Mouse (Mus musculus) limb, embryonic 12.5 days (tissue): ENCODE data around the gene Ift27. TPM values are rescaled to one million over a fixed set of nuclear protein-coding genes. Genes with fewer than 3 reads are reported as not detected.

Experiments used
- ATAC-seq: fragments of 200-750 bp; cut with Nextera tagmentation; 2 replicates; pipeline ENCODE4 v1.8.0; 2017; ENCODE audit warnings: low read depth, moderate TSS enrichment; ENCODE audit not compliant: insufficient number of reproducible peaks, insufficient read depth, low FRiP score, low TSS enrichment
- H3K27ac ChIP-seq: fragments of 300-500 bp; sonication (generic); 2 replicates; pipeline ENCODE4 v1.5.1; 2016; ENCODE audit warnings: mild to moderate bottlenecking, moderate library complexity
- H3K27me3 ChIP-seq: fragments of 300-500 bp; sonication (generic); 2 replicates; pipeline ENCODE4 v1.6.1; 2016; ENCODE audit warnings: mild to moderate bottlenecking, moderate library complexity
- H3K36me3 ChIP-seq: fragments of 300-500 bp; sonication (generic); 2 replicates; pipeline ENCODE4 v1.6.1; 2016; ENCODE audit warnings: mild to moderate bottlenecking, moderate library complexity
- H3K4me1 ChIP-seq: fragments of 300-500 bp; sonication (generic); replicated peaks from 2 replicates; pipeline ENCODE4 v1.6.1; 2016
- H3K4me2 ChIP-seq: fragments of 300-500 bp; sonication (generic); 2 replicates; pipeline ENCODE4 v1.6.1; 2016; ENCODE audit warnings: mild to moderate bottlenecking, moderate library complexity
- H3K4me3 ChIP-seq: fragments of 300-500 bp; sonication (generic); replicated peaks from 2 replicates; pipeline ENCODE4 v1.5.1; 2016; ENCODE audit warnings: mild to moderate bottlenecking
- H3K9ac ChIP-seq: fragments of 300-500 bp; sonication (generic); replicated peaks from 2 replicates; pipeline ENCODE4 v1.6.1; 2016; ENCODE audit warnings: mild to moderate bottlenecking, moderate library complexity
- H3K9me3 ChIP-seq: fragments of 300-500 bp; sonication (generic); 2 replicates; pipeline ENCODE4 v1.6.1; 2016; ENCODE audit warnings: mild to moderate bottlenecking, moderate library complexity
- WGBS: fragments of 180-500 bp; shearing (Covaris S2); methylation state at CpG from one replicate; pipeline ENCODE4 v1.1.7; 2016; 5-methylcytosine and 5-hydroxymethylcytosine counted together
- polyA plus RNA-seq: library from polyadenylated mRNA; unstranded; fragments of >200 nt; fragmentation: Nextera tagmentation; extraction: Ambion mirVana; gene quantifications from 2 replicates; pipeline ENCODE4 v1.2.1, GENCODE M21; 2016

Gene Ift27
- polyA plus RNA-seq, 1 experiment from 2014 or later = 98.1 TPM

DNA sequence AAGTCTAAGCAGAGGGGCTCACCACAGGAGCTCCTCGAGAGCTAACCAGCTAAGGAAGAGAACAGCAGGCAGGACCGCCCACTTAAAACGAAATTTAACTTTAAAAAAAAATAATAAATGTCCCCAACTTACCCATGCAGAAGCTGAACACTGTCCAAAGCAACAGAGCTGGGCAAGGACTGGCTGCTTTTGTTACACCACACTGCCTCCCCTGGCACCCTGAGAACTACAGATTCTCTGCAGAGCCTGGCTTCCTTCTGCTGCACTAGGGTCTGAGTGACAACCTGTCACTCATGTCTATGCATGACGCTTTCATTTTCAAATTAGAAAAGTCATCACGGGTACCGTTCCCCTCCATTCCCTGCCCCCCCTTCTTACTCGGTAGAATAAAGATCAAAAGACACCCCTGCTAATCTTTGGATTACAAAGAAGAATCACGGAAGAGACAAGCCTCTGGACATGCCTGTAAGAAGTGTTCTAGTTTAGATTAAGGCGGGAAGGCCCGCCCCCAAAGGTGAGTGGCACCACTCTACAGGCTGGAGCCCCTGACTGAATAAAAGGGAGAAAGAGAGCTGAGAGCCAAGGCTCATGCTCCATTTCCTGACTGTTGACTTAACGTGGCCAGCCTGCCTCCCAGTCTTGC, 1.5 kb downstream of the Ift27 start:
- 83% methylated on average over 11 of the region's 11 CpGs for WGBS
- no peaks in the 10 kb centered on the region for H3K27me3 ChIP-seq
- no peak overlapping the region for H3K27ac ChIP-seq
- H3K4me1 ChIP-seq = peaks cover 19% of the 10 kb centered on the region
- no peaks in the 10 kb centered on the region for H3K9me3 ChIP-seq
- peak overlapping the region; percentile 91 for H3K4me2 ChIP-seq
- ATAC-seq = no peak
- H3K4me3 ChIP-seq = no peak overlapping the region
- no peak overlapping the region for H3K9ac ChIP-seq
- H3K36me3 ChIP-seq = peaks cover 13% of the 10 kb centered on the region; the same call in 1 of the 2 replicates

DNA sequence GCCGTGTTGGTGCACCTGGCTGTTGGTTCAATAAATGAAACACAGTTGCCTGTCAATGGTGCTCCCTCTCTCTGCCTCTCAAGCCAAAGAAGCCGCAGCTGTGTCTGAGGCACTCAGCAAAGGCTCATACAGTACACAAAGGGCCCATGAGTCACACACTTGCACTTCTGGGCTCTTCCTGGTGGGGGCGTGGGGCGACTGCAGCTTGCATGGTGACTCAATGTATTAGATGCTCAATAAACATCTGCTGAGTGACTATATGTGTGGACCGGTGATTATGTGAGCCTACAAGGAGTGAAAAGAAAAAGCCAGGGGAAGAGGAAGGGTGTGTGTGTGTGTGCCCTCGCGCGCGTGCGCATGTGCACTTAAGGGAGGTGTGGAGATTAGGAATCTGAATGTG, 2.3 kb downstream of the Ift27 start:
- H3K4me1 ChIP-seq = peaks cover 19% of the 10 kb centered on the region
- H3K4me2 ChIP-seq = no peak overlapping the region
- H3K4me3 ChIP-seq = no peak overlapping the region
- WGBS = 95% methylated on average over 10 of the region's 10 CpGs
- ATAC-seq = no peak
- H3K27me3 ChIP-seq = no peaks in the 10 kb centered on the region
- H3K9ac ChIP-seq = no peak overlapping the region
- H3K27ac ChIP-seq = no peak overlapping the region
- H3K9me3 ChIP-seq = no peaks in the 10 kb centered on the region
- H3K36me3 ChIP-seq = peaks cover 16% of the 10 kb centered on the region; the same call in 1 of the 2 replicates

GRCm38 (mm10) chr15:78170708-78171107, 3.2 kb downstream of the Ift27 start:
- H3K9me3 ChIP-seq = no peaks in the 10 kb centered on the region
- no peak overlapping the region for H3K27ac ChIP-seq
- no peak overlapping the region for H3K4me3 ChIP-seq
- no peak for ATAC-seq
- peaks cover 25% of the 10 kb centered on the region; the same call in 1 of the 2 replicates for H3K36me3 ChIP-seq
- H3K4me2 ChIP-seq = no peak overlapping the region
- 88% methylated on average over 15 of the region's 15 CpGs for WGBS
- H3K9ac ChIP-seq = no peak overlapping the region
- no peaks in the 10 kb centered on the region for H3K27me3 ChIP-seq
- H3K4me1 ChIP-seq = peaks cover 19% of the 10 kb centered on the region

DNA sequence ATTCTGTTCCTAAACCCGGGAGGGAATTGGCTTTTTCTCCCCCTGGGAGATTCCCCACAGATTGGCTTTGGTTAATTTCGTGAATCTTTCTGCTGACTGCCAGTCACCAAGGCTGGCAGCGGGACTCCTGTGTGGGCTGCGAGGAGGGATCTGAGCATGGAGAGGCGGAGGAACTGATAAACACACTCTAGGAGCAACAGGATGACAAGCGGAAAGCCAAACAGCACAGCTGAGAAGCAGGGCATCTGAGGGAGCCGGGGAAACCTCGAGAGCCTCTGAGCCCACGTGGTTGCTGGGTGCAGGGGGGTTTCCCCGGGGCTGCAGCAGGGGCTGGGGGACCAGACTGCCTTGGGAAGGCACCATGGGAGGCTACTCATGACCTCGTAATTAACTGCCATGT, 4.3 kb downstream of the Ift27 start:
- H3K27me3 ChIP-seq = no peaks in the 10 kb centered on the region
- H3K4me3 ChIP-seq = no peak overlapping the region
- no peak overlapping the region for H3K9ac ChIP-seq
- peaks cover 33% of the 10 kb centered on the region; the same call in 1 of the 2 replicates for H3K36me3 ChIP-seq
- WGBS = 84% methylated on average over 11 of the region's 11 CpGs
- H3K27ac ChIP-seq = no peak overlapping the region
- ATAC-seq = no peak
- H3K9me3 ChIP-seq = no peaks in the 10 kb centered on the region
- peaks cover 14% of the 10 kb centered on the region for H3K4me1 ChIP-seq
- no peak overlapping the region for H3K4me2 ChIP-seq

DNA sequence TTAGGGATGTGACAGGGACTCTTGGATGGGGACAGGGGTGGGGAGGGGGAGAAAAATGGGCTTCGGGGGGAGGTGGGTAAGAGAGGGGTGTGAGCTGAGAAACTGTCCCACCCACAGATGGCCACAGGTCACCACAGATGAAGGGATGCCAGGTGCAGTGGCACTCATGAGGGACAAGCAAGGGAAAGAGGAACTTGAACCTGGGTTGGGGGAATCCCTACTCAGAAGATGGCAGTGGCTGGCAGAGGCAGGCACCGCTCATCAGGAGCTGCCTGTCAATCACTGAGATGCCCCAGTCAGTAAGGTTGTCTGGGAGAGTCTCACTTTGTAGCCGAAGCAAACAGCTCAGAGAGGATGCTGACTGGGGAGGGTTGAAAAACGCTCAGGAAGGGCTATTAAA, 8.6 kb downstream of the Ift27 start:
- peaks cover 49% of the 10 kb centered on the region for H3K36me3 ChIP-seq
- no peaks in the 10 kb centered on the region for H3K27me3 ChIP-seq
- no peak overlapping the region for H3K4me2 ChIP-seq
- H3K9ac ChIP-seq = no peak overlapping the region
- ATAC-seq = no peak
- H3K9me3 ChIP-seq = no peaks in the 10 kb centered on the region
- H3K4me3 ChIP-seq = no peak overlapping the region
- H3K27ac ChIP-seq = no peak overlapping the region
- no peaks in the 10 kb centered on the region for H3K4me1 ChIP-seq
- 91% methylated on average over 4 of the region's 4 CpGs for WGBS

GRCm38 (mm10) chr15:78164466-78164865, 9.4 kb downstream of the Ift27 start:
- Histone ChIP-seq H3K9me3 (no peaks in the 10 kb centered on the region), H3K4me3 (no peak overlapping the region), H3K4me2 (no peak overlapping the region), H3K9ac (no peak overlapping the region), H3K27ac (no peak overlapping the region), H3K36me3 (peaks cover 46% of the 10 kb centered on the region), H3K27me3 (no peaks in the 10 kb centered on the region), H3K4me1 (no peaks in the 10 kb centered on the region)
- no peak for ATAC-seq
- 79% methylated on average over 11 of the region's 11 CpGs for WGBS

DNA sequence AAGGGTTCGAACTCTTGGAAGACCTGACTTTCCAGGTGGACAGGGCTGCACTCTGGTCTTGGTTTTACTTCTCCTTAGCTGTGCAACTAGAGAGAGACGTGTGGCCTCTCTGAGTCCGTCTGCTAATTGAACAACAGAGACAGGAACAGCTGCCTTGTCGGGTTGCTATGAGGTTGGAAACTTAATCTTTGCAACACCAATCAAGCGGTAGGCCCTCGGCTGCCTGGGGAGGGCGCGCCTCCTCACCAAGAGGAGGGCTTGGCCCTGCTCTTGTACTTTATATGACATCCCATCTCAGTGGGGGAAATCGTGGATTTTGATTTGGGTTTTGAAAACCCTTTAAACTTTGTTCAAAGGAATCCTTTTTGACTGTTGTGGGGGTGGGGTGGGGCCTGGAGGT, 12.0 kb downstream of the Ift27 start:
- no peaks in the 10 kb centered on the region for H3K9me3 ChIP-seq
- no peak overlapping the region for H3K4me2 ChIP-seq
- H3K4me1 ChIP-seq = no peaks in the 10 kb centered on the region
- no peaks in the 10 kb centered on the region for H3K27me3 ChIP-seq
- H3K27ac ChIP-seq = no peak overlapping the region
- ATAC-seq = no peak
- no peak overlapping the region for H3K9ac ChIP-seq
- H3K4me3 ChIP-seq = no peak overlapping the region
- H3K36me3 ChIP-seq = peaks cover 38% of the 10 kb centered on the region
- 69% methylated on average over 9 of the region's 9 CpGs for WGBS

GRCm38 (mm10) chr15:78158335-78158734, 15.6 kb downstream of the Ift27 start:
- Histone ChIP-seq H3K27me3 (no peaks in the 10 kb centered on the region), H3K4me1 (no peaks in the 10 kb centered on the region), H3K4me2 (no peak overlapping the region), H3K27ac (no peak overlapping the region), H3K4me3 (no peak overlapping the region), H3K9me3 (no peaks in the 10 kb centered on the region), H3K36me3 (peaks cover 9% of the 10 kb centered on the region), H3K9ac (no peak overlapping the region)
- no peak for ATAC-seq
- WGBS = 83% methylated on average over 3 of the region's 5 CpGs

DNA sequence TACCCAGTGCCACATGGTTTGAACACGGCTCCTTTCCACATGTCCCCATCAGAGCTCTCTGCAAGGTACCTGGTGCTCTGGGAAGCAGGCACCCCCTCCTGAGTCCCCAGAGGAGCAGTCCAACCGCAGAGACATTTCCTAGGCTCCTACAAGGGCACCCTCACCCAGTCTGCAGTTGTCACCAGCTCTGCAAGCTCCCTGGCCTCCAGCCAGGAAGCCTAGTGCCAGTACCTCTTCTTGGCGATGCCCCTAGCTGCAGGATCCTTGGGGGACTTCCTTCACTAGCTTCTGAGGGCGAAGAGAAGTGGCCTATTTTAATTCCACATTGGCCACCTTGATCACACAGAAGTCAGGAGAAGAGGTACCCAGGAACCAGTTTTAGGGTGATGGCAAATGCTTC, 16.1 kb downstream of the Ift27 start:
- Histone ChIP-seq H3K4me2 (no peak overlapping the region), H3K4me3 (no peak overlapping the region), H3K4me1 (no peaks in the 10 kb centered on the region), H3K9ac (no peak overlapping the region), H3K9me3 (no peaks in the 10 kb centered on the region), H3K27me3 (no peaks in the 10 kb centered on the region), H3K36me3 (peaks cover 4% of the 10 kb centered on the region; the same call in 1 of the 2 replicates), H3K27ac (no peak overlapping the region)
- ATAC-seq = no peak
- 80% methylated on average over 4 of the region's 4 CpGs for WGBS

GRCm38 (mm10) chr15:78157330-78157729, 16.6 kb downstream of the Ift27 start:
- Histone ChIP-seq H3K4me3 (no peak overlapping the region), H3K9ac (no peak overlapping the region), H3K4me1 (no peaks in the 10 kb centered on the region), H3K27ac (no peak overlapping the region), H3K27me3 (no peaks in the 10 kb centered on the region), H3K36me3 (no peaks in the 10 kb centered on the region), H3K4me2 (no peak overlapping the region), H3K9me3 (no peaks in the 10 kb centered on the region)
- 79% methylated on average over 8 of the region's 8 CpGs for WGBS
- ATAC-seq = no peak

- no peak overlapping the region for H3K4me2 ChIP-seq
- H3K27ac ChIP-seq = no peak overlapping the region
- 87% methylated on average over 6 of the region's 6 CpGs for WGBS
- no peak overlapping the region for H3K9ac ChIP-seq
- H3K27me3 ChIP-seq = no peaks in the 10 kb centered on the region; the same call in 1 of the 2 replicates
- no peaks in the 10 kb centered on the region for H3K36me3 ChIP-seq
- no peaks in the 10 kb centered on the region for H3K9me3 ChIP-seq
- no peak overlapping the region for H3K4me3 ChIP-seq
- no peak for ATAC-seq
- no peaks in the 10 kb centered on the region for H3K4me1 ChIP-seq
Observed at GRCm38 (mm10) chr15:78155421-78155820, 18.5 kb downstream of the Ift27 start.
